Mouse (Mus musculus) kidney, postnatal 25 days (tissue): ENCODE data around the gene Fyn.

Source experiments
- DNase-seq, 2 experiments: peaks; one replicate each; pipeline ENCODE4 v3.0.0; 2021; ENCODE audit warnings: mixed read lengths in 2 of 2

Gene Fyn

DNA sequence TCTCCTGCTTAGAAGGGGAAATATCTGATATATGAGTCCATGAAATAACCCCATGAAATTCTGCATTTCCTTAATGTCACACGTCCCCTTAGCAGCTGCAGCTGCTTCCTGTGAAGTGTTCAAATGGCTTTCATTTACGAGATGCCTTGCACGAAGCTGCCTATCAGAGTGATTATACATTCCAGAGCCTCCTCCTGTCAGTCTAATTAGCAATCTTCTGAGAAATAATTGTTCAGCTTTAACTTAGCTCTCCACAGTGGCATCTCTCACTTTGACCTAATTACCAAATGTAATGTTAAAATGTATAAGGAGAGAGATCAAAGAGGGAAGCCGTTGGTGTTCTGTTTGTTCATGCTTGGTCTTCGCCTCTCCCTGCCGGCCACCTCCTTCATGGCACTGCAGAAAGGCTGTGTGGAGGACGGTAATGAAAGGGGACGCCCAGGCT, 115.7 kb downstream of the Fyn start:
- DNase-seq = no peak

DNA sequence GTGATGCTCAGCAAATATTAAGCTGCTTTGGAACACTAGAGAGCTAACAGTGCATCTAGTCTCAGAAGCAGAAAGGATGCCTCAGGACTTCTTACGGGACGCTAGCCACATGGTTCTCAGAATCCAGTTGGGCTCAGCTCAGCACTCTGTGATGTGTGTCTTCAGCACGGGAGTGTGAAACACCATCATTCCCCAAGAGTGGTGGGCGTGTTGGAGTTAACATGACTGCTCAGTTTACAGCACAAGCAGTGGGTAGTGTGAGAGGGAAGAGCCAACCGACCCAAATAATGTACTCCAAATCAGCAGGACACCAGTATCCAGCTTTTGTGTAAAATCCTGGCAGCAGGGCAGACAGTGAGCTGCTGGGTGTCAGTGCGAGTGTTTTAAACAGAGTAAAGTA, 116.2 kb downstream of the Fyn start:
- no peak for DNase-seq

DNA sequence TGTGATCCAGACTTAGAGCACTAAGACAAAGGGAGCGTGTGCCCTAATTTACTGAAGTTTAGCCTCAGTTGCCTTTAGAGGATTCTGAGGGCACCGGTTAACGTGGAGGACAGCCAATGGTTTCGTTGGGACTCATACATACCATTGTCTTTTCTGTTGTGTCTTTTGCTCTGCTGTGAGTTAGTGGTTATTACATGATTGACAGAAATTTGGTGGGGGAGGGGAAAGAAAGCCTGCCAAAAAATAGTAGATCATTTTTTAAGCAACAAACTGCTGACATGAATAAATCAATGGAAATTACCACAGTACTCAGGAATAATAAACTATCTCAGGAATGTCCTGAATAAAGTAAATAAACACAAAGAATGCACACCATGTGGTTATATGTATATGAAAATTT, 117.3 kb downstream of the Fyn start:
- no peak for DNase-seq

DNA sequence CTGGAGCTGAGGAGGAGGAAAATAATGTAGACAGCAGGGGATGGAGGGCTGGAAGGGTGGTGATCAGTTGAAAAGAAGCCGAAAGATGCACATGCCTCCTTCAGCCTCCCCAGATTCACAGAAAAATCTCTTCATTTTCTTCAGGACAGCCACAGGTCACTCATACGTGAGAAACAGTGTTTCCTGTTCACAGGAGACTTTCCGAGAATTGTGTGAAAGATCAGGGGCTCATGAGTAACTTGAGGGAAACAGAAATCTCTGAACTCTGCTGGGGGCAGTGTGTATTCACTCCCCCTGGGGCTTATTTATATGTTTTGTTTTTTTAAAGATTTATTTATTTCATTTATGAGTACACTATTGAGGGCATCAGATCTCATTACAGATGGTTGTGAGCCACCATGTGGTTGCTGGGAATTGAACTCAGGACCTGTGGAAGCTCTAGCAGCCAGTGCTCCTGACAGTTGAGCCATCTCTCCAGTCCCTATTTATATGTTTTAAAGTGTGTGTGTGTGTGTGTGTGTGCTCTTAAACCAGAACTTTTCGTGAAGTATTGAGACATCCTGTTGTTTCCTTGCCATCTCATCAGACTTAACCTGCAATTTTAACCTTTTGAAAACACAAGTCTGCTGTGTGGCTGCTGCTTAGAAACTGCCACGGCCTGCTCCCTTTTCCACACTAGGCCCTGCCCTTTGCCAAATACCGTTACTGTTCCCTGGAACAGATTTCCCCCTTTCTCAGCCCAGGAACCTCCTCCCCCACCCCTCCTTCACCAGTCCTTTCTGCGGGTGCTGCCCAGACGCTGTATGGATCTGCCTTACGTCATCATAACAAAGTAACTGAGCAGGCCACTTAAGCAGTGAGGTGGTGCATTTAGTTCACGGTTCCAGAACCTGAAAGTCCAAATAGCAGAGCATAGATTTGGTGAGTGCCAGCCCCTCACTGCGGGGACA, 118.1 kb downstream of the Fyn start:
- DNase-seq = peak in 1 of 2 experiments; percentile 6

DNA sequence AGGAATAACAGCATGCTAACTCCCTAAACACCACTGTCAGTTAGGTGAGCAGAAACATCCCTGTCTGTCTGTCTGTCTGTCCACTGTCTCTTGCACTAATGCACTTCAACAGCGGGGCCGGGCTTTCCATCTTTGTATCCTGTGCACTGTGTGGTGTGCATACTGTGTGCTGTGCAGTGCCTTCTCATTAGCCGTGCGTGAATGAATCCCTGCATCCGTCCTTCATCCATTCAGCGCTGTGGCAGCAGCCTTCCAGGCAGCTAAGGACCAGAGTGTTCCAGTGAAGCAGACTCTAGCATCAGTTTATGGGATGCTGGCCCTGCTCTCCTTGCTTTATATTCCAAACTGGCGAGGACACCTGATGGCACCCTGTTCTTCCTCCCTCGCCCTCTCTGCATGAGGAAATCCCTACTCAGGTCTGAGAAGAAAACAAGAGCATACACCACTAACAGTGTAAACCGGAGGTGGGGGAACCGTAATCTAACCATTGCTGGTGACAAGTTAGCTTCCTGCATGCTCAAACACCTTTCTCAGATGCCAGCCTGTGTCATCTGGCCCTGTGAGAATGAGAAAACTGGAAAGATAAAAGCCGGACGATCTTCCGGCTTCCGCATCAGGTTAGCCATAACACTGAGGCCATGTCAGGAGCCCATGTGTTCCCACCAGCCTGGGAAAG, 119.2 kb downstream of the Fyn start:
- DNase-seq = no peak

DNA sequence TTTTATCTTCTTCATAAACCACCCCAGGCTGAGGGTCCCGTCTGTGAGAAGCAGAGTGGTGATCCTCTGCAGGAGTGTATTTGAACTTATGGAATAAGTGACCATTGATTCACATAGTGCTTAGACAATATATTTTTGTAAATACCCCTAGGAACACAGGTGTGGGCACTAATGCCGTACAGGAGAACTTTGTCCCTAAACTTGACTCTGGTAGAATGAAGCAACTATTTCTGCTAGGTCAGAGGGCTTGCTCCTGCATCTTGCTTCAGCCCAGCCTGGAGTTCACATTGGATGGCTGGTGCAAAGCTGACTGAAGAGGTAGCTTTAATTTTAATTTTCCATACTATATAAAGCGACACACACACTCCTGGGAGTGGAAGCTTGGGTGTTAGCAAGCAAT, 119.9 kb downstream of the Fyn start:
- DNase-seq = no peak

DNA sequence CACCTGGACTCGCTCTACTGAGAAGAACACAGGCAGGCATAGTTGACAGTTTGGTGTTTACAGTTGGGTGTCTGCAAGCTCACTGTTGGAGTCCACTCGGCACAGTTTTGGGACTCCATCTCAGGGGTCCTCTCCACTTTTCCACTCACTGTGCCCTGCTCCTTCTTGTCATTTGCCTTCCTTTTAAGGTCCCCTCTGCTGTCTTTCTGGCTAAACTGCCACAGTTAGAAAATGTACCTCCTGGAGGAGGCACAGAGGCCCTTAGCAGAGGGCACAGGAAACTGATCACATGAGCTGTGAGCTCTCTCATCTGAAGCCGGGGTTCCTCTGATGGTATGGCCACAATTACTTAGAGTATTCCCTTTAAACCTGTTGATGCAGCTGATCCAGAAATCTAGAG, 120.3 kb downstream of the Fyn start:
- DNase-seq = no peak

DNA sequence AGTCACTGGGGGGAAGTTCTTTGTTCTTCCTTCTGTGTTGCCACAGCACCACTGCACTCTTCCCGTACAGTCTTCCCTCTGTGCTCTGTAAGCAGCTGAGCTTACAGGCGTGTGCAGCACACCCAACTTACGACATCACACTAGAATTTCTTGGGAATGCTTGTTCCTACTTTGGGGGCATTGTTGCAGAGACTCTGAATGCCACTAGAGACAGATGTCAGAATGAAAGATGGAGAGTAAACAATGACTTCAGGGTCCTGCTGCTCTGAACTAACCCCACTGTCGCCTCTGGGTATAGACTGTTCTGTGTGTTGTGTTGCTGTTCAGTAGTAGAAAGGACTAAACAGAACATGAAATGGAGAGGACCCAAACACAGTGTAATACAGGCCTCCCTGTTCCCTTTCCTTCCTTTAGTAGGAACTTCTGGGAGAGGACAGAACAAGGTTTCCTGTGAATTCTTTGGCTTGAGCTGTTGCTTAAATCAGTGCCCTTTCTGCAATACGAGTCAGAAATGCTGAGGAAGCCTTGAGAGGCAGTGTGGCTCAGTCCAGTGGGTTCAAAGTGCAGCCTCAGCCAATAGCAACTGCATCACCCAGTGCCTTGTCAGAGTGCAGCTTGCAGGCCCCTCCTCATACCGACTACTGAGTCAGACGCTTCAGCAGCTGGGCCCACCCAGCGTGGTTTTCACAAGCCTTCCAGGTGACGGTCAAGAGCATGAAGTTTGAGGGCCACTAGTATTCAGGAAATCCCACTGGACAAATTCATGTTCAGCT, 121.9 kb downstream of the Fyn start:
- no peak for DNase-seq

DNA sequence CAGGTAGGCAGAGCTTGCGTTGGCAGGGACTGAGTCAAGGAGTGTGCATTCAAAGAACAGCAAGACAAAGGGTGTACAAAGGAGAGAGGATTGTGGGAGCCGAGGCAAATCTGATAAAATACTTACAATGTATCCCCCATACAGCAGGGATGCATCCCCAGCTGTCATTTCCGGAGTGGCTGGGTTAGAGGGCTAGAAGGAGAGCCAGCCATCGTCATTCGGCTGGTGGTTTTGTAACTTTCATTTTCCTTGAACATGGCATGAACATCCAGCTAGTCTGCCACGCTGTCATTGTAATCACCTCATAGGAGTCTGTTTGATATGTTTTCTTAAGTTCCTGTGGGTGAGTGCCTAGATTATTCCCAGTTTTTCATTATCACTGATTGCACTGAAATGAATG, 123.5 kb downstream of the Fyn start:
- no peak for DNase-seq

DNA sequence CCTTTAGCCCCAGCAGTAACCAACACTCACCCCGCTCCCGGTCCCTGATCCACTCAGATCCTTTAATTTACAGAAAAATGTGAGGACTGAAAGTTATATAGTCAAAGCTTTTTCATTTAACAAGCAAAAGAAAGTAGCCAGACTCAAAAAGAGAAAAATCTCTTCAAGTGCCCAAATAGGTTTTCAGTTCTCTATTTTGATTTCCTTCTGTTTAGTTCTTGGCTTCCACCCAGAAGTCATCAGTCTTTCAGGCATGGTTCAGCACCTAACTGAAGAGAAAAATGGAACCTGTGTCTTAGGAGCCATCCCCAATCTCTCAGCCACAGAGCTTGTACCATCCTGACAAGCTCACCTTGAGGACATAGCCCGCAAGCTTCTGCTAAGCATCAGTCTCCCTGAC, 124.4 kb downstream of the Fyn start:
- no peak for DNase-seq

DNA sequence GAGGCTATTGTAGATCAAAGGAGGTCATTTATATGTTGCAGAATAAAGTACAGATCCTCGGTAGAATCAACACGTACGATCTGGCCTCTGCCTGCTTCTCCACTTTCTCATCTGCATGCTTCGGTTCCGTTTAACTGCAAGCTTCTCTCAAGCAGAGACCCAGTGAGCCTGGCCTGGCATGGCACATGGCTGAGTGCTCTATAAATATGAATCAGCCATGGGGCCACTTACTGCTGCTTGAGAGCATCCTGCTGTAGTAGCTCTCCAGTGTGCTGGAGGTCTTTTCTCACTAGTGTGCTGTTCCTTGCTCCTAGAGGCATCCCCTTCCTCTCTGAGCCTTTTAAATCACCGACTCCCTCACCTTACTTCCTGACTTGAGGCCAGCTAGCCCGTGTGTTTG, 130.0 kb downstream of the Fyn start:
- no peak for DNase-seq

DNA sequence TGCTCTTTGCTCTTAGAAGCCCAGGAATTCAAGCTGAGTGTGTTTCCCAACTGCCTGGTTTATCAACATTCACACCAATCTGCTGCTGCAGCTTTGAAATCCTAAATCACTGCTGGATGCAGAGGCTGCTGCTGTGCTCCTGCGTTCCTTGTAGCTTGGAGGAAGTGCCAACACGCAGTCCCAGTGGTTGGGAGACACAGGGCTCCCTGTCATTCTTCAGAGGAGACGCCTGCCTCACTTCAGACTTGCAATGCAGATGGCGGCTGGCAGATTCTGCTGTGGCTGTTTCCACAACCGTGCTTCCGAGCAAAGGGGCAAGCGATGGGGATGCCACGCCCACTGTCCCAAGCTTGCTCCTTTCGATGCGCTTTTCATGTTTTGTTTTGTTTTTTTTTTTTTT, 132.9 kb downstream of the Fyn start:
- DNase-seq = peak in 1 of 2 experiments; percentile 11

DNA sequence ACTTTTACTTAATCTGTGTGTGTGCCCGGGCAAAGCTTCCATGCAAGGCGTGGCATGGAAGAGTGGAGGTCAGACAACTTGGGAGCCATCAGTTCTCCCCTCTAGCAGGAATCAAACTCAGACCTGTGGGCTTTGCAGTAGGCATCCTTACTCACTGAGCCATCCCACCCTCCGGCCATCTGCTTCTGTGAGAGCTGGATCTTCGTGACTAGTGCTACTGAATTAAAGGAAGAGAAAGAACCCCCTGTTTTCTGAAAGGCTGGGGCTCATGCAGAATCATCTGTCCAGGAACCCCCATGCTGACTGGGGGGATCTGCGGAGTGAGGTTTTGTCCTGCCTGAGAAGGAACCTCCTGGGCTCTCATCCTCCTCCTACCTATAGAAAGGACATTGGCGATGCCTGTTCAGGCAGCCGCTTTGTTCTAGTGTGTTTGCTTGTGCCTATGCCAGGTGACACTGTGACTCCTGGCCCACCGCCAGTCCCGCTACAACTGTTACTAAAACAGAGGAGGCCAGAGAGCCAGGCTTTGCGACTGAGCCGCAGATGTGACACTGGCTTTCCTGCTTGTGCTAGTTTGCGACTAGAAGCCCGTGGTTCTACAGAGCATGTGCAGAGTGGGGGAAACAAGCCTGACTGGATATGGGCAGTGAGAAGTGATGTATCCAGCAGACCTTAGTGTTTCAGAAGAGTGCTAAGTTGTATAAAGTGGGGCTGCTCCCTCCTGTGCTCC, 133.5 kb downstream of the Fyn start:
- DNase-seq = peak; percentile 85 to 88

DNA sequence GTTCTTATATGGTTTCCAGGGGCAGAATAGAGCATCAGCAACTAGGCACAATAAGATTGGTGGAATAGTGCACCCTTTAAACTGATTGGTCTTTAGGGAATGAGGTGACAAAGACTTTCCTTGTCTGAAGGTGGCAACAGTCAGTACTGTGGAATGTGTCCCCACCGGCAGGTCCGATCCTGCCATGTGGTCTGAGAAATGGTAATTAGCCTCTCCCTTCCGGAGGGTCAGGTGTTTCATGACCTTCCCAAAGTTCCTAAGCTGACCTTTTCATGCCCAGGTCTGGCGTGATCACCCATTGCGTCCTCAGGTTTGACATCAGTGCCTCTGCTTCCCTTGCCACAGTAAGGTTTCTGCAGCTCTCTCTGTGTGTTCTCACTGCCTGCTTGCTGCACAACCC, 134.7 kb downstream of the Fyn start:
- DNase-seq = no peak

DNA sequence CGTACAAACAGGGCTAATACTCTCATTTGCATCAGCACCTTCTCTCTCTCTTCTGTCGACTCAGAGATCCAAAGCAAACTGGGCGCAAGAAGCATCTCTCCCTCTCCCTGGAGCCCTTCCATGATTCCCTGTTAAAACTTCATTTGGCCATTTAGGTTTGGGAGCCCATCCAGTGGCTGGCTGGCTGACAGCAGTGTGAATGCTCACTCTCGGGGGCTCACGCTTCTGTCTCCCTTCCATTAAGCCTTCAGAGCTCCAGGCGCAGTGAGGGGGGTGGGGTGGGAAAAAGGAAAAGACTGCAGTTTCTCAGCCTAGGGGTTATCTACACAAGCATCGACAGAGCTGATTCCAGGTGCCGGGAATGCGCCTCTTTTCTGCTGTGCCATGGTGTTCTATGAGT, 136.4 kb downstream of the Fyn start:
- DNase-seq = no peak

DNA sequence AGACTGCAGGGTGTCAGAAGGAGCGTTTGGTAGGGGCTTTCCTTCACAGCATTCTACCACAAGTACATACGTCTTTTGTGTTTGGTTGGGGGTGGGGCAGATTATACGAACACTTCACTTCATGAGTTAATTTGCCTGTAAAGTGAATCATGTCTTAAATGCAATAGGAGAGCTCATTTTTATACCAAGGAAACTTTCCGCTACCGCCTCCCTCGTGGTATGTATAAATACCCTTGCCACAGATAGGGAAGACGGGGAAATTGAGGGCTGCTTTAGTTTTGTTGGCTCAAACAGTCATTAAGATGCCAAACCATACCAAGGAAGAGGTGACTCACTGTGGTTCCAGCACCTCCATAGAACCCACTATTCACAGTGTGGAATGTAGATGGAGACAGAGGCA, 137.0 kb downstream of the Fyn start:
- no peak for DNase-seq

DNA sequence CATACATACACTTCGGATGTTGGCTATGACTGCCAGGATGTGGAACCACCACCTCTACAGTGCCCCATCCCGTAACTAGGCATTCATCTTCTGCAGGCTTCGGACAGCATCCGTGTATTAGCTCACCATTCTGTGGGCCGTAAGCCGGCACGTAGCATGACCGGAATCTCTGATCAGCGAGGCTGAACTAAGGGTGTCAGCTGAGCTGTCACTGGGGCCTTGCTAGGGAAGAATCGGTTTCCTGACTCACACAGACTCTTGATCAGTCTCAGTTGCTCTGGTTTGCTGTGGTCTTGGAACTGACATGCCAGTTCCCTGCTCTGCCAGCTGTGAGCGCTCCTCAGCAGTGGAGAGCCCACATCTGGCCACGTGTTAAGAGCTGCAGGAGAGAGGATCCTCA, 137.7 kb downstream of the Fyn start:
- DNase-seq = no peak

DNA sequence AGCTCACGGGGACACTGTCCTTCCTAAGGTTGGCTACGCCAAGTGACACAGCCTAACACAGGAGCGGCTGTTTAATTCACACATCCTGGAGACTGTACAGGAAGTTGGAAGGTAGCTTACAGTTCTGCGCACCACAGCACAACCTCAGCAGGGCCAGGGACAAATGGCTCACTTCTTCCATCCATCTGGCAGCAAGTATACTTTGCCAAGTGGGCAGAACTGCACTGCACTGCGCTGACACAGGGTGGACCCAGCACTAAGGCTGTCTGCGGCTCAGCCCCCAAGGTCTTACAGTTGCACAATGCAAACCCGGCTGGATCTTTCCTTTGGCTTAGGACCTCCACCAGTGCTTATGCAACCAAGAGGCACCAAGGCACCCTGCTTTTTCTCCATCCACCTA, 138.2 kb downstream of the Fyn start:
- no peak for DNase-seq

DNA sequence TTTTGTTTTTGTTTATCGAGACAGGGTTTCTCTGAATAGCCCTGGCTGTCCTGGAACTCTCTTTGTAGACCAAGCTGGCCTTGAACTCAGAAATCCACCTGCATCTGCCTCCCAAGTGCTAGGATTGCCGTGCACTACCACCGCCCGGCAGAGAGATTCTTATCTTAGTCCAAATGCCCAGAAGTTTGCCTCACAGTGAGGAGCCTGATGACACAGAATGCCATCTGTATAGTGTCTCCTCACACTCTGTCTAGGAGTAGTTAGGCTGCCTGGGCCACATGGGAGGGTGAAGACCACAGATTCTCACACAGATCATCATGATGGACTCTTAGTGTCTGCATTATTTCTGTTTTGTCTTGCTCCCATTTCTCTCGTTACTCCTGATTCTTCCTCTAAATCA, 140.1 kb downstream of the Fyn start:
- DNase-seq = no peak

DNA sequence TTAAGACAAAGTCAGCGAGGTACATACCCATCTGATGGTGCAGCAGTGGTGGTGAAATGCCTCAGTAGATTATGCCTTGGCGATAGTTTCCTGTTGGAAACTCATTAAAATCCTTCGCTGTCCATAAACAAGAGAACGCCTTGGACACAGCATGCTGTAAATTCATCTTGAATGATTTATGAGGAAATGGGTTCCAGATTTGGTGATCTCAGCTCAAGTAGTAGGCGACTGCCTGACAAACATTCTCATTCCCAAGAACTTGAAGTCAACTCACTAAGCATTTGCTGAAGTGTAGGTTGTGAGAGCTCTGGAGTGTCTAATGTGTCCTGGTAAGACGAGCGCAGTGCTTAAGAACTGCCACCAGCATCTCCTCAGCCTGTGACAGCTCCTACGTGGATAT, 141.3 kb downstream of the Fyn start:
- no peak for DNase-seq

DNA sequence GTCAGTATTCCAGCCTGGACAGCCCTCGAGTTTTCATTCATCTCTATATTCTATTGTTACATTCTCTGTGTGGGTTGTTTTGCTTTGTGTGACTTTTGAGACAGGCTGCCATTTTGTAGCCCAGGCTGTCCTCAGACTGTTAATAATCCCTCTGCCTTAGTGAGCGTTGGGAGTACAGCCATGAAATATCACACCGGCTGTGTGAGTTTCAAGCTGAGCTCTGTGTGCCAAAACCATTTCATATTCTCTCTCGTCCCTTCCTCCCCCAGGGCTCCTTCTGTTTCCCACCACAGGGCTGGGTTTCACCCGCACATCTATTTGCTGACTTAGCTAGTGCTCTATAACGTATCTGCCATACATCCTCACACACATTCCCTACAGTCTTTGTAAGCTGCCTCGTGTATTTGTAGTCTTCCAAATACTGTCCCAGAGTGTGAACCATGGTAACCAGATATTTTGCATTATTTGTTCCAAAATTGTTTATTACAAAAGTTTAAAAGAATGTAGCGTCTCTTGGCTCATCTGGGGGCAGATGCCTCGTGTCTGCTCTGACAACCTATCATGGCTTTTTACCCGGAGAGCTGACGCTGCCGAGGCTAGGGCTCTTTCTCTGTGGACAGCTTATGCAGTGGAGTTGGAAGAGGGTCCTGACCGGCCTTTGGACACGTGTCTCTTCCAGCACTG, 144.1 kb downstream of the Fyn start:
- DNase-seq = no peak

DNA sequence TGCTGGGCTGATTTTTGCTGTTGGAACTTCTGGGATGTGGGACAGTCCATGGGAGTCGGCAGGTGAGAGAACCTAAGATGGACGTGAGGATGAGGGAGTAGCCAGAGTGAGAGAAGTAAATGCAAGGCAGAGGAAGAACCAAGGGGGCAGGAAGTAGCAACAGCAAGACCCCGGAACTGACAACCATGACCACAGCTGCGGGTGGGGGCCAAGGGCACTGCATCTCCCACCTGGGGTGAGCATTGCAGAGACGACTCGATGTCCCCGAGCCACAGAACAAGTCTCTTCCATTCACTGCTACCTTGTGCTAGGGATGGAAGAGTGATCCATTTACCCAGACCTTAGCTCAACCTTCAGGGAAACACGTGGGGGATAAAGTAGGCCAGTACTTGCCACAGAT, 146.3 kb downstream of the Fyn start:
- DNase-seq = no peak
